Mouse (Mus musculus): Measurements from ENCODE around the gene Dab1. TPM values are rescaled to one million over a fixed set of nuclear protein-coding genes. Genes with fewer than 3 reads are reported as not detected.
A peak's percentile ranks its signal among the peaks of the same experiment; 100 is the strongest.

Dab1 gene
- polyA plus RNA-seq, 1 experiment from 2014 or later = 22.8 TPM

DNA sequence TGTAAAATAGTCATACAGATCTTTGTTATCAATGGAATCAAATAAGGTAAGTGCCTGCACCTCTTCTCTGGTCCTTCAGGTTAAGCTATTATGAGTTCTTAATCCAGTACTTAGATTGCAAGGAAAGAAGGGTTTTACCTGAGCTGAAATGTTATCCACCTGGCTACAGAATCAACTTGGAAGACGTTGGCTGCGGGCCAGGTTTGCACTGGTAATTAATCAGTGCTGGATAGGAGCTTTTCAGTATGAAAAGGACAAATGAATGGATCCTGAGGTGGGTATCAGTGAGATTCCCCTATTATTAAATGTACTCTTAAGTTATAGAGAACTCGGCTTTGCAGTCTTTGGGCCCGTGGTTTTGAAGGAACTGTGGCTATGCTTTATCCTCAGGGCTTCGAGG is 896.5 kb downstream of the Dab1 start:
- Histone ChIP-seq H3K36me3 (ENCODE audit: insufficient read depth, low read length) (no peaks in the 10 kb centered on the region), H3K27me3 (ENCODE audit: insufficient read depth, low read length) (no peaks in the 10 kb centered on the region), H3K4me2 (ENCODE audit: low read length) (no peak overlapping the region), H3K27ac (no peak overlapping the region), H3K4me1 (replicated peaks; ENCODE audit: insufficient read depth, low read length) (no peaks in the 10 kb centered on the region), H3K9me3 (replicated peaks; ENCODE audit: low read length) (no peaks in the 10 kb centered on the region), H3K9ac (ENCODE audit: low read depth, low read length) (no peak overlapping the region), H3K4me3 (replicated peaks; ENCODE audit: low read depth, low read length) (no peak overlapping the region)
- TF ChIP-seq CTCF (IDR thresholded peaks at IDR 0.05; ENCODE audit: low read depth) = no peak
- WGBS = 64% methylated on average over 5 of the region's 5 CpGs
- ATAC-seq (replicated peaks; ENCODE audit: low FRiP score, low read depth) (no peak), DNase-seq (ENCODE audit: low spot score) (no peak)

DNA sequence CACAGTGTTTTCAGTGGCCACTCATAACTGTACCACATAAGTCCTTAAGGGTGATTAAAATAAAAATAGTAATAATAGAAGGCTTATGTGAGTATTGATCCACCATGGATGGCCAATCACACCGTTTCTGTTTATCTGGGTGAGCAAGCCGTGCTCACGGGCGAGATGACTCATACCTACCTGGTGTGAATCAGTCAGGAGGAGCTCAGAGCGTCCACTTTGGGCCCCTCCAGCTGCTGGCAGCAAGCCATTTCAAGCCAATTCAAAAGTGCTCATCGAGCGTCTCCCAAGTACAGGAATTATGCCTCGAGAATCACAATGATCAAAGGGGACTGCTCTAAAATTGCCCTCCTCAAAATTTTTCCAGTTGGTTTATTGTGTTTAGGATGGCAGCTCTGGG is 903.2 kb downstream of the Dab1 start:
- 46% methylated on average over 8 of the region's 8 CpGs for WGBS
- H3K9ac ChIP-seq (ENCODE audit: low read depth, low read length) = no peak overlapping the region
- no peaks in the 10 kb centered on the region for H3K27me3 ChIP-seq (ENCODE audit: insufficient read depth, low read length)
- DNase-seq (ENCODE audit: low spot score) (no peak), ATAC-seq (replicated peaks; ENCODE audit: low FRiP score, low read depth) (no peak)
- H3K4me1 ChIP-seq (replicated peaks; ENCODE audit: insufficient read depth, low read length) = no peaks in the 10 kb centered on the region
- no peaks in the 10 kb centered on the region for H3K36me3 ChIP-seq (ENCODE audit: insufficient read depth, low read length)
- no peak overlapping the region for H3K27ac ChIP-seq
- no peak for TF ChIP-seq CTCF (IDR thresholded peaks at IDR 0.05; ENCODE audit: low read depth)
- no peaks in the 10 kb centered on the region for H3K9me3 ChIP-seq (replicated peaks; ENCODE audit: low read length)
- no peak overlapping the region for H3K4me3 ChIP-seq (replicated peaks; ENCODE audit: low read depth, low read length)
- no peak overlapping the region for H3K4me2 ChIP-seq (ENCODE audit: low read length)

DNA sequence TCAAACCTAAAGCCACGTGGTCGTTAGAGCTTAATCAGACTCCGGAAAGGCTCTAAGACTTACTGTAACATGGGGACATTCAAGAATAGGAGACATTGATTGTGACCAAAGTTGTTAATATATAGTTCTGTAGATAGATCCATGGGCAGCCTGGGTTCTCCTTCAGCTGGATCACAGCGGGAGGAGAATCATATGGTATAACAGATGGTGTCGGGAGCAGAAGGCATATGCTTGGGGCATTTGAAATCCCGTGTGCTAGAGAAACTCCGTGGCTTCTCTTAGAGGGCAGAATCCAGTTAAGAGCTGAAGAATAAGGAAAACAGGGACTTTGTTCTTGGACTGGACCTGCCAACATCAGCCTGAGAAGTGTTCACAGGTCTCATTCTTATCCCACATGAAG is 904.6 kb downstream of the Dab1 start:
- H3K27ac ChIP-seq = no peak overlapping the region
- no peaks in the 10 kb centered on the region for H3K36me3 ChIP-seq (ENCODE audit: insufficient read depth, low read length)
- DNase-seq (ENCODE audit: low spot score) = no peak
- no peak overlapping the region for H3K9ac ChIP-seq (ENCODE audit: low read depth, low read length)
- ATAC-seq (replicated peaks; ENCODE audit: low FRiP score, low read depth) = no peak
- no peaks in the 10 kb centered on the region for H3K9me3 ChIP-seq (replicated peaks; ENCODE audit: low read length)
- no peak overlapping the region for H3K4me2 ChIP-seq (ENCODE audit: low read length)
- WGBS = 88% methylated on average over 7 of the region's 7 CpGs
- H3K27me3 ChIP-seq (ENCODE audit: insufficient read depth, low read length) = no peaks in the 10 kb centered on the region
- no peaks in the 10 kb centered on the region for H3K4me1 ChIP-seq (replicated peaks; ENCODE audit: insufficient read depth, low read length)
- TF ChIP-seq CTCF (IDR thresholded peaks at IDR 0.05; ENCODE audit: low read depth) = no peak
- H3K4me3 ChIP-seq (replicated peaks; ENCODE audit: low read depth, low read length) = no peak overlapping the region

DNA sequence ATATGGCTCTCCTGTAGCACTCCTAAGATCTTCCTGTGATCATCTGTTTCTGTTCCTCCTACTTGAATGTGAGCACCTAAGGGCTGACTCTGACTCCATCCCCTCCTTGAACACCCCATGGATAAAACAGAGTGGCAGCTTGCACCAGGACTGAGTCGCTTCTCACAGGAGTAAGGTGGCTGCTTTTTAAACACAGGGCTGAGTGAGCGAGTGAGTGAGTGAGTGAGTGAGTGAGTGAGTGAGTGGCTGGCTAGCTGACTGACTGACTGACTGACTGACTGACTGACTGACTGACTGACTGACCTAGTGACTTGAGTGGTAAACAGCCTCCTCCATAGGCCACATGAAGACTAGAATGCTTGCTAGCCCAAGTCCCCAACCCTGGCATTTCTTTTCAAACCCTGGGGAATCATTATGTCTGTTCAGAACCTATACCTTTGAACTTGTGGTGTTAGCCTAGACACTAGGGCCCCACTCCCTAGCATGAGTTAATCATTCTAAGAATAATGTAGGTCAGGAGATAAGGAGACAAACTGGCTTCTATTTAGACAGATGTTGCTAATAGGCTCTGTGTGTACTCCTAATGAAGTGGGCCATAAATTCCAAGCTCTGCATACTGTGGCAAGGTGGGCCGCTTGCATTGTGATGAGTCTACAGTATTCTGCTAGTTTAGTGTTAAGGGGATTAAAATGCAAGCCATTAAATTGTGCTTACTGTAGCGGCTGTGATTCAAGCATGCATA is 910.9 kb downstream of the Dab1 start:
- H3K4me3 ChIP-seq (replicated peaks; ENCODE audit: low read depth, low read length) = no peak overlapping the region
- WGBS = 58% methylated on average over 4 of the region's 4 CpGs
- ATAC-seq (replicated peaks; ENCODE audit: low FRiP score, low read depth) (no peak), DNase-seq (ENCODE audit: low spot score) (peak; percentile 22)
- H3K36me3 ChIP-seq (ENCODE audit: insufficient read depth, low read length) = no peaks in the 10 kb centered on the region
- TF ChIP-seq CTCF (IDR thresholded peaks at IDR 0.05; ENCODE audit: low read depth) = no peak
- H3K9ac ChIP-seq (ENCODE audit: low read depth, low read length) = no peak overlapping the region
- H3K9me3 ChIP-seq (replicated peaks; ENCODE audit: low read length) = no peaks in the 10 kb centered on the region
- H3K27ac ChIP-seq = no peak overlapping the region
- H3K4me1 ChIP-seq (replicated peaks; ENCODE audit: insufficient read depth, low read length) = no peaks in the 10 kb centered on the region
- H3K4me2 ChIP-seq (ENCODE audit: low read length) = no peak overlapping the region
- H3K27me3 ChIP-seq (ENCODE audit: insufficient read depth, low read length) = no peaks in the 10 kb centered on the region

DNA sequence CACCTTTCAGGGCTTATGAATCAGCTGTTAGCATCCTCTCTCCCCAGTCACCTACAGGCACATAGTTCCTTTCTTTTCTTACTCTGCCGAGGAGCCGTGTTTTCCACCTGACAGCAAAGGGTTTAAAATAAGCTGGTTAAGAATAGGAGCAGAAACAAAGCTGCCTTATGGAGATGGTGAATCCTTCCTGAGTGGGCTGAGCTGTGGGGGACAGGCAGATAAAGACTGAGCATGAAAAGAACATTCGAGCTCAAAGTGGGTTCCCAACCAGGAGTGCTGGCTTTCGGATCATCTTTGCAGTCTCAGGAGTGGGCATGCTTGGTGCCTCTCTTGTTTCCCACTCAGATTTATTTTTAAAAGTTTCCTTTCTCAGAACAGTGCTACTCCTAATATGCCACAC is 913.7 kb downstream of the Dab1 start:
- Histone ChIP-seq H3K27ac (no peak overlapping the region), H3K9me3 (replicated peaks; ENCODE audit: low read length) (no peaks in the 10 kb centered on the region), H3K9ac (ENCODE audit: low read depth, low read length) (no peak overlapping the region), H3K4me3 (replicated peaks; ENCODE audit: low read depth, low read length) (no peak overlapping the region), H3K4me1 (replicated peaks; ENCODE audit: insufficient read depth, low read length) (no peaks in the 10 kb centered on the region), H3K4me2 (ENCODE audit: low read length) (no peak overlapping the region), H3K27me3 (ENCODE audit: insufficient read depth, low read length) (no peaks in the 10 kb centered on the region), H3K36me3 (ENCODE audit: insufficient read depth, low read length) (no peaks in the 10 kb centered on the region)
- WGBS = 88% methylated on average over 4 of the region's 4 CpGs
- DNase-seq (ENCODE audit: low spot score) (no peak), ATAC-seq (replicated peaks; ENCODE audit: low FRiP score, low read depth) (no peak)
- no peak for TF ChIP-seq CTCF (IDR thresholded peaks at IDR 0.05; ENCODE audit: low read depth)

DNA sequence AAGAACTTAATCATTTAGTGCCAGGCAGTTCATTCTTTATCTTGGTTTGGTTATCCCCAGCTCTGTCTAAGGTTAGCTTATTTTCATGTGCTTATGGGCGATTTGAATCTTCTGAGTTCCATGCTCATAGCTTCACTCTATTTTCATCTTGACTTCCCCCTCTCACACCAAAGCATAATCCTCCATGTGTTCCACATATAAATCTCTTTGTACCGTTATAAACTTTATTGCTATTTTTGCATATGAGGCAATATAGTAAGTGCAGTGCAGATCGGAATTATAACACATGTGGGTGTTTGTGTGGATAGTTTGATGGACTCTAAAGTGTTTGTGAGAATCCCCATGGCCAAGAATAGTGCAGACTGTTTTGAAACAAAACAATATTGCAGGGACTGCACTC is 919.3 kb downstream of the Dab1 start:
- Histone ChIP-seq H3K27ac (no peak overlapping the region), H3K4me2 (ENCODE audit: low read length) (no peak overlapping the region), H3K27me3 (ENCODE audit: insufficient read depth, low read length) (no peaks in the 10 kb centered on the region), H3K9ac (ENCODE audit: low read depth, low read length) (no peak overlapping the region), H3K9me3 (replicated peaks; ENCODE audit: low read length) (no peaks in the 10 kb centered on the region), H3K4me1 (replicated peaks; ENCODE audit: insufficient read depth, low read length) (no peaks in the 10 kb centered on the region), H3K36me3 (ENCODE audit: insufficient read depth, low read length) (no peaks in the 10 kb centered on the region), H3K4me3 (replicated peaks; ENCODE audit: low read depth, low read length) (no peak overlapping the region)
- no peak for ATAC-seq (replicated peaks; ENCODE audit: low FRiP score, low read depth)
- WGBS = 70% methylated on average over 3 of the region's 3 CpGs
- DNase-seq (ENCODE audit: low spot score) = no peak
- TF ChIP-seq CTCF (IDR thresholded peaks at IDR 0.05; ENCODE audit: low read depth) = no peak

DNA sequence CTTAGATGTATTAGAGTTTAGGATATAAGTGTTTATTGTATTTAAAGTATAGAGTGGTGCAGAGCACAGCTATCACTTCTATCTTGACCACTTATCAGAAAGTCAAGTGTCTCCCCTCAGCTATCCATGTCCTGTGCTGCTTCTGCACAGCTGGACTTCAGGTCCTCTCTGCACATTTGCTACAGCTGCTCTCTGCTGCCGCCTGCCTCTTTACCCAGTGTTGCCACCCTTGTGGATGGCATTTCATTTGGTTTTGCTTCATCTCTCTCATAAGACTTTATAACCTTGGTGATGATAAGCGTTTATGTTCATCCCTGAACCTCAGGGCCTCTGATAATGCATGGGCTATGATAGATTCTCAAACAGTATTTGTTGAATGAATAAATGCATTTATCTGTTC is 919.9 kb downstream of the Dab1 start:
- no peak overlapping the region for H3K9ac ChIP-seq (ENCODE audit: low read depth, low read length)
- no peaks in the 10 kb centered on the region for H3K4me1 ChIP-seq (replicated peaks; ENCODE audit: insufficient read depth, low read length)
- H3K4me3 ChIP-seq (replicated peaks; ENCODE audit: low read depth, low read length) = no peak overlapping the region
- H3K9me3 ChIP-seq (replicated peaks; ENCODE audit: low read length) = no peaks in the 10 kb centered on the region
- no peak for DNase-seq (ENCODE audit: low spot score)
- H3K4me2 ChIP-seq (ENCODE audit: low read length) = no peak overlapping the region
- H3K27ac ChIP-seq = no peak overlapping the region
- H3K36me3 ChIP-seq (ENCODE audit: insufficient read depth, low read length) = no peaks in the 10 kb centered on the region
- peak; percentile 48; the same call in 1 of the 2 replicates for TF ChIP-seq CTCF (IDR thresholded peaks at IDR 0.05; ENCODE audit: low read depth)
- ATAC-seq (replicated peaks; ENCODE audit: low FRiP score, low read depth) = no peak
- H3K27me3 ChIP-seq (ENCODE audit: insufficient read depth, low read length) = no peaks in the 10 kb centered on the region
- WGBS = 71% methylated on average over 2 of the region's 2 CpGs

Measured in kidney, postnatal 0 days (tissue).